Mouse (Mus musculus): ENCODE data around the gene Scimp. TPM values are rescaled to one million over a fixed set of nuclear protein-coding genes. Genes with fewer than 3 reads are reported as not detected.

Scimp gene
- polyA plus RNA-seq, 1 experiment, result 3.5 TPM

DNA sequence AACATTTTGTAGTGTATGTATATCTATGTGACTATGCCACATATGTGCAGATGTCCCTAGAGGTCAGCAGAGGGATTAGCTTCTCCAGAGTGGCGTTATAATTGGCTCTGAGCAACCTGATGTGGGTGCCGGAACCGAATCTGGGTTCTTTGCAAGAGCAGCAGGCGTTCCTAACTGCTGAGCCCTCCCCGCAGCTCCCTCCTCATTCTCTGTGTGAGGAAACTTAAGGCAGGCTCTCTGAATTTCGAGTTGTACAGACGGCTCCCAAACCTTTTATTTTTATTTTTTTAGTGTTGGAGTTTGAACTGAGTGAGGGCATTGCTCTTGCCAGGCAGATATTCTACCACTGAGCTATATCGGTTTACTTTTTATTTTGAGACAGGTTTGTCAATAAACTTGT is 2.7 kb upstream of the Scimp start:
- no peak overlapping the region for H3K4me3 ChIP-seq (replicated peaks; ENCODE audit: extremely low read depth, low read depth, low read length)
- no peak for TF ChIP-seq POLR2A (IDR thresholded peaks at IDR 0.05; ENCODE audit: borderline replicate concordance, extremely low read depth, low read depth, low read length)
- no peak for TF ChIP-seq CTCF (IDR thresholded peaks at IDR 0.05; ENCODE audit: insufficient read depth, low read length)
- H3K4me1 ChIP-seq (ENCODE audit: control insufficient read depth, insufficient read depth, low read length), result no peaks in the 10 kb centered on the region
- no peak for DNase-seq
- 83% methylated on average over 8 of the region's 8 CpGs for WGBS

DNA sequence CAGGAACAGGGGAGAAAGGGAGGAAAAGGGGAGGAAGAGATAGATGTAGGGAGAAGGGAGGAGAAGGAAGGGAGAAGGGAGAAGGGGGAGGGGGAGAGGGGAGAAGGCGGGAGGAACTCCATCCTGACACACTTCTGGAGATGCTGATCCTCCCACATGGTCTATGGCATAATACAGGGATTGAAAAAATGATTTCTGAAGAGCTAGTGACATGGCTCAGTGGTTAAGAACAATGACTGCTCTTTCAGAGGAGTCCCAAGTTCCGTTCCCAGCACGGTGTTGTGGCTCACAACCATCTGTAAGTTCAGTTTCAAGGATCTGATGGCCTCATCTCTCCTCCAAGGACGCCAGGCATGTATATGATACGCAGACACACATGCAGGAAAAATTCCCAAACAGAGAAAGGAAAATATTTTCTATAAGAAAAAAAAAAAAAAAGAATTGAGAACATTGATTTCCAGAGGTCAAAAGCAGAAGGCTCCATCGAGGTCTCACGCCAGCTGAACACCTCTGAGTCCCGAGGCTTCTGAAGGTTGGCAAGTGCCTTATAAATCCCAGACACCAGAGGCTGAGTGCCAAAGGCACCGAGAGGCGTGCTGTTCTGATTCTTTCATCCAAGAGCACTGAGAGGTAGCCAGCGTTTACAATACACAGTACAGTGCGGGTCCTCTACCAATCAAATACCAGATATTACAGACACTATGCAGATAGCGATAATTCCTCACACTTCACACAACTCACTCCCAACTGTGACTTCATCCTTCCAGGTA is 730 bp downstream of the Scimp start:
- H3K4me3 ChIP-seq (replicated peaks; ENCODE audit: extremely low read depth, low read depth, low read length), result no peak overlapping the region
- TF ChIP-seq POLR2A (IDR thresholded peaks at IDR 0.05; ENCODE audit: borderline replicate concordance, extremely low read depth, low read depth, low read length) (no peak), CTCF (IDR thresholded peaks at IDR 0.05; ENCODE audit: insufficient read depth, low read length) (no peak)
- no peak for DNase-seq
- no peaks in the 10 kb centered on the region; the same call in 1 of the 2 replicates for H3K4me1 ChIP-seq (ENCODE audit: control insufficient read depth, insufficient read depth, low read length)
- 57% methylated on average over 13 of the region's 13 CpGs for WGBS

DNA sequence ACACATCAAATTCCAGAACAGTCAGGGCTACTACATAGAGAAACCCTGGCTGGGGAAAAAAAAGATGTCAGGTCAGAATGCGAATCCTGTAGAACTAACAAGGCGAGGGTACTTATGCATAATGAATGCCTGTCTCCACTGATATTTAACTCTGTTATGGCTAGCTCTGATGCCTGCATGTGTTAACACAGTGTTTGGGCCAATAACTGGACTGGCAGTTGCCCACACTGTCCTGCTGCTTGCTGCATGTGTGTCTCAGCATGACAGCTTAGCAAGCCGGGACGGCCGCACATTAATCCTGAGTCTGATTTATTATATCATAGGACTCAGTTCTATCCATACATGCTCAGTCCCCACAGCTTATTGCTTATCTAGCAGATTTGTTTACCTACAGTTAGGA is 1.3 kb downstream of the Scimp start:
- WGBS, result 80% methylated on average over 5 of the region's 5 CpGs
- no peak overlapping the region for H3K4me3 ChIP-seq (replicated peaks; ENCODE audit: extremely low read depth, low read depth, low read length)
- TF ChIP-seq CTCF (IDR thresholded peaks at IDR 0.05; ENCODE audit: insufficient read depth, low read length), result no peak
- TF ChIP-seq POLR2A (IDR thresholded peaks at IDR 0.05; ENCODE audit: borderline replicate concordance, extremely low read depth, low read depth, low read length), result no peak
- H3K4me1 ChIP-seq (ENCODE audit: control insufficient read depth, insufficient read depth, low read length), result peaks cover under 1% of the 10 kb centered on the region
- DNase-seq, result no peak

DNA sequence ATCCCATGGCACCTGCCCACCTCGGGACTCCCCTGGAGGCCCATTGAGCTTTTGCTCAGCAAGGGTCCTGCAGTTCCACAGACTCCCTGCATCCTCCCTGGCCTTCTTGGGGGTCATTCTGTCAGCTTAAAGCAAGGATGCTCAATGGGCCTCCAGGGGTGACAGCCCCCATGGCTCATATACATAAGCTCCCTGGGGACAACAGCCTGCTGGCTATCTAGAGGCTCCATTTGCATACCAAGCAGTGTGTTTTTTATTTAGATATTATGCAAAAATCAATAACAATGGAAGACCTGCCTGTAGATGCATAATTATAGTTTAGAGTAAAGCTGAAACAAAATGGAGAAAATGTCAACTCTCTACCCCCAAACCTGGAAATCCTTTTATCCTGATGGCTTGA is 3.4 kb downstream of the Scimp start:
- no peak overlapping the region for H3K4me3 ChIP-seq (replicated peaks; ENCODE audit: extremely low read depth, low read depth, low read length)
- H3K4me1 ChIP-seq (ENCODE audit: control insufficient read depth, insufficient read depth, low read length), result peaks cover 5% of the 10 kb centered on the region
- DNase-seq, result no peak
- no peak for TF ChIP-seq CTCF (IDR thresholded peaks at IDR 0.05; ENCODE audit: insufficient read depth, low read length)
- no peak for TF ChIP-seq POLR2A (IDR thresholded peaks at IDR 0.05; ENCODE audit: borderline replicate concordance, extremely low read depth, low read depth, low read length)
- WGBS, result 46% methylated on average over 1 of the region's 1 CpGs

DNA sequence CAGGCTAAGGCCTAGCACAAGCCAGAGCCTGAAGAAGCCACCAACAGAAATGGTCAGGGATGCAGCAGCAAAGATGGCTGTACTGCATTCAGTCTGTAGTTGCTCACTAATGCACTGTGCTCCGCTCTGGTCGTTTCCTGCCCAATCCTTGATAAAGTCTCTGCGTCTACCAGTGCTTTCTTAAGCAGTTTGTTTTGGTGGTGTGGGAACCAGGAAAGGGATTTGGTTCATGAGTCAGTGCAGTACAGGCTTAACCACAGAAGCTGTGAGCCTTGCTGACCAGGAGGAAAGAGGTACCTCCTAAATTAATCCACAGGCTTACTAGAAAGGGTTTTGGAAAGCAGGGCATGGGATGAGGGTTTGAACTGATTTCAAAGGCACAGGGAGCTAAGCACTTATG is 4.3 kb downstream of the Scimp start:
- H3K4me1 ChIP-seq (ENCODE audit: control insufficient read depth, insufficient read depth, low read length), result peaks cover 7% of the 10 kb centered on the region
- 67% methylated on average over 3 of the region's 3 CpGs for WGBS
- DNase-seq, result no peak
- TF ChIP-seq POLR2A (IDR thresholded peaks at IDR 0.05; ENCODE audit: borderline replicate concordance, extremely low read depth, low read depth, low read length), result no peak
- no peak for TF ChIP-seq CTCF (IDR thresholded peaks at IDR 0.05; ENCODE audit: insufficient read depth, low read length)
- H3K4me3 ChIP-seq (replicated peaks; ENCODE audit: extremely low read depth, low read depth, low read length), result no peak overlapping the region

DNA sequence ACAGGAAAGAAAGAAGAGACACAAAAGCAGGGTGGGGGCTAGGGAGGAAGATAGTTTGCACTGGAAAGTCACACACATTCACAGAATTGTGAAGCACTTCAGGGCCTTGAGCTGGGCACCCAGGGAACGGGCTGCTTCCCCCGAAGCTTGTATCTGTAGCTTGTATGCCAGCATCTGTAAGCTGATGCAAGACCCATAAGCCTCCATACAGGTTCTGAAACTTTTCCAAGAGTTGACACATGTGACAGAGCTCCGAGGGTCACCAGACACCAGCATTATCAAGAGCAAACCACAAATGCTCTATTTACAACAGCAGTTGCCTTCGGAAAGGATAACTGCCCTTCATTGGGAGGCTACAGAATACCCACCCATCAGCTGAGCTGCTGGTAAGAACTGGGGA is 4.8 kb downstream of the Scimp start:
- TF ChIP-seq CTCF (IDR thresholded peaks at IDR 0.05; ENCODE audit: insufficient read depth, low read length) (no peak), POLR2A (IDR thresholded peaks at IDR 0.05; ENCODE audit: borderline replicate concordance, extremely low read depth, low read depth, low read length) (no peak)
- Histone ChIP-seq H3K4me1 (ENCODE audit: control insufficient read depth, insufficient read depth, low read length) (peaks cover 7% of the 10 kb centered on the region), H3K4me3 (replicated peaks; ENCODE audit: extremely low read depth, low read depth, low read length) (no peak overlapping the region)
- 85% methylated on average over 4 of the region's 4 CpGs for WGBS
- no peak for DNase-seq

DNA sequence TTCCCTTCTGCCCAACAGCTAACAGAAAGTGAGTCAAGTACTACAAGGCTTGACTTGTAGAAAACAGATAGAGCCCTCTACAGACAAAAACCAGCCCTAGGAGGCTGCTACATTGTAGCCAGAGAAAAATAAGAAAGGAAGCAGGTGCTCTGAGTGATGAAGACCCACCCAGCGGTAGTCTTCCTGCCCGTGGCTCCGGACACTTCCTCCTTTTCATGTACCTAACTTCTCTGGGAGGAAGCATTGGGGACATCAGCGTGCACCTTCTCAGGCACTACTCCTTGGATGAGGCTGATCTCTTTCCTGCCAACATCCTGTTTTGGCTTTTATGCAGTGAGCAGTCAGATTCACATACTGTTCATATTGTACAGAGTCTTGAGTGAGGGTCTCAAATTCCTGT is 5.7 kb downstream of the Scimp start:
- TF ChIP-seq CTCF (IDR thresholded peaks at IDR 0.05; ENCODE audit: insufficient read depth, low read length) (no peak), POLR2A (IDR thresholded peaks at IDR 0.05; ENCODE audit: borderline replicate concordance, extremely low read depth, low read depth, low read length) (no peak)
- no peak for DNase-seq
- peaks cover 7% of the 10 kb centered on the region for H3K4me1 ChIP-seq (ENCODE audit: control insufficient read depth, insufficient read depth, low read length)
- 33% methylated on average over 4 of the region's 4 CpGs for WGBS
- no peak overlapping the region for H3K4me3 ChIP-seq (replicated peaks; ENCODE audit: extremely low read depth, low read depth, low read length)

DNA sequence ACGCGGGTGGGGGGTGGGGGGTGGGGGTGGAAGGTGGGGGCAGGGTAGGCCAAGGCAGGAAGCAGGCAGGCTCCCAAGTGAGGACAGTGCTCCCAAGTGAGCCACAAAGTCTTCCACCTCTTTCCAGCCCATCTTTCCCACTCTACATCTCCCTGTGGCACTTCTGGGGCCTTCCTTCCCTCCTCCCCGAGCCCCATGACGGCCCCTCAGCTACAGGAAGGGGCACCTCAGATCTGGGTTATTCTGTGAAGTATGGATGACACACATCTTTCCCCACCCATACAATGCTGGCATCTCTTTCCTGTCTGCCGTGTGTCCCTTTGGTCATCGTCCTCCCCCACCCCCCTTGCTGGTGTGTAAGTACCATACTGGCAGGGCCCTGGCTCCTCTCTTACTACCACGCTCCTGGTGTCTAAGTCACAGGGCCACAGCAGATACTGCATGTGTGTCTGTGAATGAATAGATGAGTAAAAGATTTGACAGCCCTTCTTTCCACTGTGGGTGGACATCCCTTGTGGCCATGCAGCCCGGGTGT is 6.7 kb downstream of the Scimp start:
- WGBS, result 36% methylated on average over 8 of the region's 8 CpGs
- TF ChIP-seq POLR2A (IDR thresholded peaks at IDR 0.05; ENCODE audit: borderline replicate concordance, extremely low read depth, low read depth, low read length) (no peak), CTCF (IDR thresholded peaks at IDR 0.05; ENCODE audit: insufficient read depth, low read length) (no peak)
- Histone ChIP-seq H3K4me1 (ENCODE audit: control insufficient read depth, insufficient read depth, low read length) (peaks cover 7% of the 10 kb centered on the region), H3K4me3 (replicated peaks; ENCODE audit: extremely low read depth, low read depth, low read length) (no peak overlapping the region)
- no peak for DNase-seq

DNA sequence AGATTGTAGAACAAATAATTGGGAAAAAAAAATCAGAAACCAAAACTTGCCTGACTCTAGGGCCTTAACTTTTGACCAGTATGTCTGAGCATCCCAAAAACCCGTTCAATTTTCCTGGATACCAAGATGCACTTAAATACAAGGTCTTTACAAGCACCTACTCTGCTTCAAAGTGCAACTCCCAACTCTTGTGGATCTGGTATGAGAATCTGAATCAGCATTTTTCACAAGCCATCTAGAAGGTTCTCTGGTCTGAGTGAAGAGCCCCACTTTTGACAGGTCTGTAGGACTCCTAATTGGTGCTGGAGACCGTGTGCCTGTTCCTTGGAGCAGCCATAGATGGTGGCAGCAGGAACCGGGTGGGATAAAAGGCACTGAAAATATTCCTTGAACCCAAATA is 8.0 kb downstream of the Scimp start:
- 81% methylated on average over 3 of the region's 3 CpGs for WGBS
- DNase-seq, result no peak

DNA sequence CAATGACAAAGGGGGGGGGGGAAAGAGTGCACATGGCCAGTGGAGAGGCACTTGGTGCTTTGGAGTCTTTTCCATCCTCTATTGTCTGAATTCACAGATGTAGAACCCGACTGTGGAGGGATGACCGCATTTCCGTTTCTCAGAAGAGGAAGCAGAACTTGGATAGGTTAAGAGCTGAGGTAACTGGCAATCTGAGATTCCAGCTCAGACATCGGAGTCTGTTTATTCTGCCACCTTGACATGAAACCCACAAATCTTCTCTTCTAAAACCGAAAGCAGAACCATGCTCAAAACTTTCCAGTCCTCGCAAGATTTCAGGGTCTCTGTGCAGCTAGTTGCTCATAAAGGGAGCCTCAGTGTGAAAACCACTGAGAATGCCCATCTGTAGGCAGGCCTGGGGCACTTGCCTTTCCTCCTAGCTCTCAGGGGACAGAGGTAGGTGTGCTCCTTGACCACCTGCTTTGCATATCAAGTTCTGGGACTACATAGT is 8.6 kb downstream of the Scimp start:
- WGBS, result 38% methylated on average over 6 of the region's 6 CpGs
- TF ChIP-seq CTCF (IDR thresholded peaks at IDR 0.05; ENCODE audit: insufficient read depth, low read length), result no peak
- TF ChIP-seq POLR2A (IDR thresholded peaks at IDR 0.05; ENCODE audit: borderline replicate concordance, extremely low read depth, low read depth, low read length), result no peak
- DNase-seq, result no peak
- H3K4me1 ChIP-seq (ENCODE audit: control insufficient read depth, insufficient read depth, low read length), result peaks cover 7% of the 10 kb centered on the region
- H3K4me3 ChIP-seq (replicated peaks; ENCODE audit: extremely low read depth, low read depth, low read length), result no peak overlapping the region

More for the DNA sequence above, 8.0 kb downstream of the Scimp start:
- Histone ChIP-seq H3K4me1 (ENCODE audit: control insufficient read depth, insufficient read depth, low read length) (peaks cover 7% of the 10 kb centered on the region), H3K4me3 (replicated peaks; ENCODE audit: extremely low read depth, low read depth, low read length) (no peak overlapping the region)
- TF ChIP-seq POLR2A (IDR thresholded peaks at IDR 0.05; ENCODE audit: borderline replicate concordance, extremely low read depth, low read depth, low read length), result no peak
- TF ChIP-seq CTCF (IDR thresholded peaks at IDR 0.05; ENCODE audit: insufficient read depth, low read length), result no peak

Data from lung, adult 2 months (tissue).